In genomic region chr4:148448179-148448852, GRCm38 (mm10) we compare ENCODE assay signal across 8 mouse cellular contexts. TPM values are rescaled to one million over a fixed set of nuclear protein-coding genes. Genes with fewer than 3 reads are reported as not detected.
DNase-seq lines count a peak whose midpoint lies in the region; ATAC-seq and TF ChIP-seq lines count a peak whose summit lies in the region.

TSS of gene Mtor (plus strand) at chr4:148448611.

- peak within 1 kb of the TSS; percentile 100 for H3K4me3 ChIP-seq in heart, embryonic 12.5 days
- peak within 1 kb of the TSS; percentile 94 for H3K4me3 ChIP-seq in kidney, postnatal 0 days (replicated peaks; ENCODE audit: low read depth, low read length)
- H3K4me3 ChIP-seq in liver, embryonic 11.5 days (ENCODE audit: low read depth, low read length) = peak within 1 kb of the TSS; percentile 83
- peak within 1 kb of the TSS; percentile 89 for H3K4me3 ChIP-seq in stomach, embryonic 14.5 days (ENCODE audit: low read depth, low read length)

- H3K4me1 ChIP-seq in heart, embryonic 12.5 days (replicated peaks) = peaks cover 17% of the 10 kb centered on the region
- peaks cover 11% of the 10 kb centered on the region; the same call in 1 of the 2 replicates for H3K4me1 ChIP-seq in kidney, postnatal 0 days (replicated peaks; ENCODE audit: insufficient read depth, low read length)
- H3K4me1 ChIP-seq in liver, embryonic 11.5 days (replicated peaks; ENCODE audit: control insufficient read depth, insufficient read depth, low read length) = peaks cover 14% of the 10 kb centered on the region; the same call in 1 of the 2 replicates
- H3K4me1 ChIP-seq in stomach, embryonic 14.5 days (ENCODE audit: control insufficient read depth, insufficient read depth, low read length) = peaks cover 13% of the 10 kb centered on the region

- H3K27me3 ChIP-seq in heart, embryonic 12.5 days (replicated peaks) = no peaks in the 10 kb centered on the region
- H3K27me3 ChIP-seq in kidney, postnatal 0 days (ENCODE audit: insufficient read depth, low read length) = no peaks in the 10 kb centered on the region
- H3K27me3 ChIP-seq in liver, embryonic 11.5 days (replicated peaks; ENCODE audit: control insufficient read depth, insufficient read depth, low read length) = no peaks in the 10 kb centered on the region
- H3K27me3 ChIP-seq in stomach, embryonic 14.5 days (ENCODE audit: control insufficient read depth, insufficient read depth, low read length) = no peaks in the 10 kb centered on the region

- peak within 1 kb of the TSS; percentile 74 for H3K4me2 ChIP-seq in heart, embryonic 12.5 days
- H3K4me2 ChIP-seq in kidney, postnatal 0 days (ENCODE audit: low read length) = peak within 1 kb of the TSS; percentile 68
- peak within 1 kb of the TSS; percentile 70 for H3K4me2 ChIP-seq in liver, embryonic 11.5 days
- peak within 1 kb of the TSS; percentile 76 for H3K4me2 ChIP-seq in stomach, embryonic 14.5 days (replicated peaks; ENCODE audit: low read depth, low read length)

- no peak for TF ChIP-seq CTCF in kidney, postnatal 0 days (IDR thresholded peaks at IDR 0.05; ENCODE audit: low read depth)

- H3K36me3 ChIP-seq in heart, embryonic 12.5 days = peaks cover 14% of the 10 kb centered on the region
- H3K36me3 ChIP-seq in kidney, postnatal 0 days (ENCODE audit: insufficient read depth, low read length) = peaks cover 6% of the 10 kb centered on the region; the same call in 1 of the 2 replicates
- peaks cover 11% of the 10 kb centered on the region for H3K36me3 ChIP-seq in liver, embryonic 11.5 days (ENCODE audit: control insufficient read depth, insufficient read depth, low read length)
- H3K36me3 ChIP-seq in stomach, embryonic 14.5 days (ENCODE audit: control insufficient read depth, insufficient read depth, low read length) = peaks cover 6% of the 10 kb centered on the region

- peak; percentile 92 for ATAC-seq in erythroid progenitor cell, adult 5-6 weeks (replicated peaks; ENCODE audit: low FRiP score, poor library complexity, severe bottlenecking)
- ATAC-seq in heart, embryonic 12.5 days (ENCODE audit: insufficient number of reproducible peaks, low FRiP score) = peak; percentile 94
- peak; percentile 95 for ATAC-seq in kidney, postnatal 0 days (replicated peaks; ENCODE audit: low FRiP score, low read depth)
- peak; percentile 91 for ATAC-seq in liver, embryonic 11.5 days (replicated peaks; ENCODE audit: low FRiP score)
- ATAC-seq in stomach, embryonic 14.5 days (ENCODE audit: insufficient number of reproducible peaks, insufficient read depth, low FRiP score, low read depth) = peak; percentile 94

- whole genome bisulfite sequencing in heart, embryonic 12.5 days = under 1% methylated on average over 55 of the region's 56 CpGs
- under 1% methylated on average over 54 of the region's 56 CpGs for WGBS in kidney, postnatal 0 days
- WGBS in liver, embryonic 11.5 days = under 1% methylated on average over 56 of the region's 56 CpGs
- WGBS in stomach, embryonic 14.5 days = under 1% methylated on average over 56 of the region's 56 CpGs

- DNase-seq in CD4-positive helper T cell, adult 2 months (ENCODE audit: low read depth, low spot score) = peak; percentile 98
- DNase-seq in brain, embryonic 18.5 days (ENCODE audit: low read depth, low spot score) = peak; percentile 98
- peak; percentile 100 for DNase-seq in kidney, postnatal 0 days (ENCODE audit: low spot score)
- DNase-seq in liver, embryonic 11.5 days (ENCODE audit: low spot score) = peak; percentile 86
- DNase-seq in naive thymus-derived CD4-positive, alpha-beta T cell, adult 2 months (ENCODE audit: low read depth) = peak; percentile 97

- H3K9me3 ChIP-seq in heart, embryonic 12.5 days (replicated peaks) = no peaks in the 10 kb centered on the region
- no peaks in the 10 kb centered on the region for H3K9me3 ChIP-seq in kidney, postnatal 0 days (replicated peaks; ENCODE audit: low read length)
- no peaks in the 10 kb centered on the region for H3K9me3 ChIP-seq in liver, embryonic 11.5 days (ENCODE audit: control insufficient read depth, low read length)
- no peaks in the 10 kb centered on the region for H3K9me3 ChIP-seq in stomach, embryonic 14.5 days (ENCODE audit: control insufficient read depth, low read depth, low read length)

- peak within 1 kb of the TSS; percentile 53 for H3K27ac ChIP-seq in heart, embryonic 12.5 days (ENCODE audit: poor library complexity, severe bottlenecking)
- H3K27ac ChIP-seq in kidney, postnatal 0 days = peak within 1 kb of the TSS; percentile 79
- peak within 1 kb of the TSS; percentile 42; the same call in 1 of the 2 replicates for H3K27ac ChIP-seq in liver, embryonic 11.5 days (ENCODE audit: low read depth, low read length)
- H3K27ac ChIP-seq in stomach, embryonic 14.5 days (ENCODE audit: low read length) = no peak within 1 kb of the TSS

- H3K9ac ChIP-seq in heart, embryonic 12.5 days = peak within 1 kb of the TSS; percentile 96
- peak within 1 kb of the TSS; percentile 89 for H3K9ac ChIP-seq in kidney, postnatal 0 days (ENCODE audit: low read depth, low read length)
- peak within 1 kb of the TSS; percentile 82 for H3K9ac ChIP-seq in liver, embryonic 11.5 days (ENCODE audit: low read depth, low read length)
- H3K9ac ChIP-seq in stomach, embryonic 14.5 days (replicated peaks; ENCODE audit: low read depth, low read length) = peak within 1 kb of the TSS; percentile 74

RNA-seq across cellular contexts. Expression of gene Mtor, which starts in this region (rescaled TPM):
- 19.8 and 34.4 TPM in 2 replicates for total RNA-seq in erythroid progenitor cell, adult 5-6 weeks (2015; ENCODE audit: low replicate concordance)
- total RNA-seq in erythroid progenitor cell, adult 5-6 weeks (2017; ENCODE audit: low replicate concordance) = 22.0 and 24.4 TPM in 2 replicates
- 21.8 and 23.1 TPM in 2 replicates for polyA plus RNA-seq in heart, embryonic 12.5 days (2016; fragmentation: Nextera tagmentation; extraction: Ambion mirVana)
- 19.8 and 21.6 TPM in 2 replicates for polyA plus RNA-seq in kidney, postnatal 0 days (2015; fragmentation: Nextera tagmentation; extraction: Ambion mirVana)
- polyA plus RNA-seq in liver, embryonic 11.5 days (2014; fragmentation: Nextera tagmentation; extraction: Ambion mirVana) = 20.4 and 22.9 TPM in 2 replicates
- polyA plus RNA-seq in stomach, embryonic 14.5 days (2014; fragmentation: Nextera tagmentation; extraction: Ambion mirVana) = 22.8 and 24.4 TPM in 2 replicates
